Mouse (Mus musculus) embryo, embryonic 11.5 days (tissue): ENCODE results near the gene H2-Ab1.
A peak's percentile ranks its signal among the peaks of the same experiment; 100 is the strongest.
"Not testable (repeated sequence)": the region's sequence is repeated elsewhere in the genome, so short reads cannot be mapped to it uniquely, and the experiment has no call there.

ENCODE experiments used
- DNase-seq: peaks from one replicate; pipeline ENCODE4 v3.0.0-alpha.2; 2012; ENCODE audit warnings: low read depth, low spot score

H2-Ab1 gene

DNA sequence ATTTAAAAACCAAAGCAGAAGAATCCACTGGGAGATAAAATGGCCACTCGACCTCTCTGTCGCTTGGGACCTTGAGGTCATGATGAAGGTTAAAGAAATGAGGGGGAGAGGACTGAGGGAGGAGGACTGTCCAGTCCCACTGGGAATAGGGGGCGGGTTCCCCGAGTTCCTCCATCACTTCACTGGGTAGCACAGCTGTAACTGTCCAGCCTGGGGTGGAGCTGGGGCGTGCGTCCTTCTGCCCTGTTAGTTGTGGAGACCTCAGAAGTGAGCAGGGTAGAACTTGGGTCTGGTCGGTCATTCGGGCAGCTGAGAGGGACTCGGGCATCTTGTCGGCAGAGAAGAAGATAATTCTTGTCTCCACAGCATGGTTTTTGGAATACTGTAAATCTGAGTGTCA, 51.7 kb downstream of the H2-Ab1 start:
- DNase-seq: no peak

DNA sequence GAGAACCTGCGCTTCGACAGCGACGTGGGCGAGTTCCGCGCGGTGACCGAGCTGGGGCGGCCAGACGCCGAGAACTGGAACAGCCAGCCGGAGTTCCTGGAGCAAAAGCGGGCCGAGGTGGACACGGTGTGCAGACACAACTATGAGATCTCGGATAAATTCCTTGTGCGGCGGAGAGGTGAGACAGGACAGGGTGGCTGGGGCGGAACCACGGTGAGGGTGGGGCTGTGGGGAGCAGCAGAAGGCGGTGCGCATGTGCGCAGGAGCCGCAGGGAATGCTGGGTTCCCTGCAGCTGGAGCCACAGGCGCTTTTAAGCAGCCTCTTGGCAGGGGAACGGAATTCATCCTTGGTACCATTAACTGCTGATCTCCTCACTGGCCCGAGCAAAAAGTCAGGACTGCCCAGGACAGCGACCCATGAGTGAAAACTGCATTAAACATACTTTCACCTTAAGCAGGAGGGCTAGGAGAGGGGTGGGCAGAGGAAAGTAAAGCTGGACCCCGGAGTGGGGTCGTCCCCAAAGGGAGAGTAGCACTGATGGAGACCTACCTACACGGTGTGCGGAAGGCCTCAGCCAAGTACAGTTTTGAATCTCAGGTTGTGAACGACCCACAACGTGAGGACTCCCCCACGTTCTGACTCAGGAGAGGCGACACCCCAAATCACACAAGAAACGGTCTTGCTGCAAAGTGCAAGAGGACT, 52.3 kb downstream of the H2-Ab1 start:
- peak; percentile 52 for DNase-seq

DNA sequence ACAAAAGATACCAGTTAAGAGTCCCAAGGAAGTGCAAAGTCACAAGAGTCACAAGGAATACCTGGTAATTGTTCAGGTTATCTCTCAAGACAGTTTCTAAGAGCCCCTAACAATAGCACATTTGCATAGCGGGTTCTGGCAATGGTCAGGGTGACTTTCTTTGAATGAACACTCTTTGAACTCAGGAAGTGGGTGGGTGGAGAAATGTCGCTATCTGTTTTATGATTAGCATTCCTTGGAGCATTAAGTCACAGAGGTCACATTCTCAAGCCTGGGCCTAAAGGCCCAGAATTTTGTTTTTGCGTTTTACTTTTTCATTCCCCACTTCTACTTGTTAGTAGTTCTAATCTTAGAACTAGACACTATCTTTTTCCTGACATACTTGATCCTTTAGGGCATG, 53.0 kb downstream of the H2-Ab1 start:
- DNase-seq: not testable (repeated sequence)

DNA sequence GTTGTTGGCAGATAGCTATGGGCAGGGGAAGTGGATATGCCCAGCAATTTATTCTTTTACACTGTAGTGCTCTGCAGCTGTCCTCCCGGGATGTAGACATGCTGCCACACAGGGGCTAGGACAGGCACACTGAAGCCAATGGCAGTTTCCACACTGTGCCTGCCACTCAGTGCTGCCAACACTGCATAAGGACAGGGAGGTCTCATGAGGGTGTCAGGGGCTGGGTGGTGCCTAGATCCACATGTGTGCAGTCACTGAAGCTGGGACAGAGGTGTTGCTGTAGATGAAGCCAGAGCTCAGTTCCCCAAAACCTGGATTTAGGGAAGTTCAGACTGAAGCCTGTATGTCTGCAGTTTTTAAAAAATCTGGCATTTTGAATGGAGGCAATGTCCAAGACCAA, 54.7 kb downstream of the H2-Ab1 start:
- DNase-seq: no peak

DNA sequence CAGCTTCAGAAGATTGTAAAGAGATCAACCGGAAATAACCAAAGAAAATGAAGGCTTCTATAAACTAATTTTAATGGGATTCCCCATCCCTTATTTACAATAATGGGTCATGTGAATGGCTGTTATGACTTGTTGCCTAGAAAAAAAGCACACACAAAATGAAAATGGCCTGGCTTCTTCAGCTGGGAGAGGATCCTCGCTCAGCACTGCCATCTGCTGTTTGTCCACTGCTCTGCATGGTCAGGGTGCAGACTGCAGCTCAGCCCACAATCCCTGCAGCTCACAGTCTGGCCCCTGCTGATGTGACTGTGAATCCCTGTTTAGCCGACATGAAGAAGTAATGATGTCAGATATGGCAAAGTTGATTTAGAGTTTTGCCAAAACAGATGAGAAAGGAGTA, 55.9 kb downstream of the H2-Ab1 start:
- DNase-seq: peak; percentile 56

DNA sequence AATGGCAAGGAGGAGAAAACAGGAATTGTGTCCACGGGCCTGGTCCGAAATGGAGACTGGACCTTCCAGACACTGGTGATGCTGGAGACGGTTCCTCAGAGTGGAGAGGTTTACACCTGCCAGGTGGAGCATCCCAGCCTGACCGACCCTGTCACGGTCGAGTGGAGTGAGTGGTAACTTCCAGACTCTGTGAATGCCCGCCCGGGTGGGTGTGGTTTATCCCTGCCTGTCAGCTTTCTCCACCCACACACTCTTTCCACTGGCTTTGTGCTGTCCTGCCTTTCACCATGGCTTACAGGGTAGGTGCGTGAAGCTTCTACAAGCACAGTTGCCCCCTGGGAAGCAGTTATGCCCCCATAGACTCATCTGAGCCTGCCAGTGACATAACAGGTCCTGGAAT, 56.8 kb downstream of the H2-Ab1 start:
- DNase-seq: no peak

DNA sequence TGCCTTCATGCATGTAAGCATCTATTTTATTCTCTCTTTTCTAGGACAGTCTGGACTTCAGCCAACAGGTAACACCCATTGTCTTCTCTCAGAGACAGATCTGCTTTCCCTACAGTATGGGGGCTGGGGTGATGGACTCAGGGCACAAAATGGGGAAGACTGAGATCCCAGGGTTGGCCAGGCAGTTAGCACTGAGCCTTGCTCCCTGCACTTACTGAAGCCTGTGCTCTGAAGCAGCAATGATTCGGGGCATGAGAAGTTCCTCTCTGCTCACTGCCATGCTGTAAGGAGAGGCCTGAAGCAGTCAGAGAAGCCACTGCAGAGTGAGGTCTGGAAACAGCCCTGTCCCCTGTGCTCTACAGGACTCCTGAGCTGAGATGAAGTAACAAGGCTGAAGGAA, 58.0 kb downstream of the H2-Ab1 start:
- DNase-seq: no peak

DNA sequence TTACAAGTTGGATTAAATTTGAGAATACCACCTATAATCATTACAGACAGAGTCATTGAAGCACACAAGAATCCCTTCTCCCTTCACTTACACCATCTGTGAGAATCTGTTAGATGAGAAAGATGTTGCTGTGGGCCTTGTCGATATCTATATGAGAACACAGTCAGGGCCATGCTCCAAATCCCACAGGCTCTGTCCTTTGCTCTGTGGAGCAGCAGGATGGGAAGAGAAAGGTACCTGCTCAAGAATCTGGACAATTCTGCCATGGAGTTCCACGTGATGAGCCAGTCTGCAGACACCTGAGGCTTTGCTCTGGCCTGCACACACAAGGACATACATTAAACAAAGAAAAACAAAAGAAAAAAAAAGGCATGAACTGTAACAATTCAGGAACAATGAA, 59.2 kb downstream of the H2-Ab1 start:
- DNase-seq: no peak

DNA sequence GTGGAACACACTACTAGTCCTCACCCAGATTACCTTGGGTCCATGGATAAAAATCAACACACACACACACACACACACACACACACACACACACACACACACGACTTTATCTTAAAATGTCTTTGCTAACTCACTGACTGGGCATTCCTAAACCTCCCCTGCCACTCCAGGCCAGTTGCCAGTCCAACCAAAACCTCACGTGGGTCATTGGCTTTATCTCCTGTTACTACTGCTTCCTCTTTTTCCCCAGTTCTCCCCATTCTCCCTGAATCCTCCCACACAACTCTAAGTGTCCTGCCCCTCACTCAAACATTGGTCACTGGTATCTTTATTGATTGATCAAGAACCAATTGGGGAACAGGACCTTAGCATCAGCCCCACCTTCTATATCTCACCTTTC, 59.8 kb downstream of the H2-Ab1 start:
- no peak for DNase-seq
